Mouse (Mus musculus) forelimb bud, embryonic 11.5 days (tissue): Measurements from ENCODE around the gene Gm10271.

Source experiments
- DNase-seq: peaks from one replicate; pipeline ENCODE4 v3.0.0-alpha.2; 2012; ENCODE audit warnings: low read depth, low spot score

Gene Gm10271

DNA sequence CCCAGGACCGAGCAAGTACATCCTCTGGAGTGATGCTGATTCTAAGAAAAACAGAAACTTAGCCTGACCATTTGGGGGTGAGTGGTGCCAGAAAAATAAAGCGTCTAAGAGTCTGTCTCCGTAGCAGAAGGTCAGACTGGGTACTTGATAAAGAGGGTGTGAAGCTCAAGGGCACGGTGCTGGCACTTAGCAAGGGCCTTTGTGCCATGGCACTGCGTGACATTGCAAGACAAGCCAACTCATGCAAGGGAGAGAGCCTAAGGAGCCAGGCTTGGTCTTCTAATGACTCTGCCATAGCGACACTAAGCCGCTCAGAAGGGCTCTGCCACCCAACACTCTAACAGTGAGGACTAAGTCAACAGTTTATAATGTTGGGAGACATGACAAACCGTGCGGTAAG lies 6.4 kb upstream of the Gm10271 start:
- DNase-seq, result no peak

DNA sequence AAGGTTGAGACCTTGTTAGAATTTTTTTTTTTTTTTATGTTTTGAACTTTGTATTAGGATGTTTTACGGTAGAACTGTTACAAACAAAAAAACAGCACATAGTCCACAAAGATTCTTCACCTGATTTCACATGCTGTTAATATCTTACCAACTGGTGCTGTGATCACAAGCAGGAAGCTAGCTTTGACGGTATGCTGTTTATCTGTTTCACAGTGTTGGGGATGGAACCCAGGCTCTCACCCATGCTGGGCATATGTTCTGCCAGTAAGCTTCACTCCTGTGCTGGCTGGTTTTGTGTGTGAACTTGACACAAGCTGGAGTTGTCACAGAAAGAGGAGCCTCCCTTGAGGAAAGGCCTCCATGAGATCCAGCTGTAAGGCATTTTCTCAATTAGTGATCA lies 5.4 kb upstream of the Gm10271 start:
- no peak for DNase-seq

DNA sequence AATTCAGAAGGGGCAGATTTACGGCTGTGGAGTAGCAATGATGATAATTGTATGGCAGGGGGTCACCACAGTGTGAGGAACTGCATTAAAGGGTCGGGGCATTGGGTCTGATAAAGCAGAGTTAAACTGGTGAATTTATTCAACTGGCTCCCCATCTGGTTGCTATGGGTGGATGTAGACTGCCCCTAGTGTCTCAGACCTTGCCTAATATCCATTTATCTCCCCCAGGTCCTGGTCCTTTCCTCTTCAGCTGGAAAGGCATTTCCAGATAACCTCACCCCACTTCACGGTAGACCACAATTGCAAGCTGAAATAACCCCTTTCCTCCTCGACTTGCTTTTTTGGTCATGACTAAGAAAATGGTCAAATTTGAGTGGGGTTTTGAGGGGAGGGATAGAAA lies 5.0 kb upstream of the Gm10271 start:
- DNase-seq, result no peak

DNA sequence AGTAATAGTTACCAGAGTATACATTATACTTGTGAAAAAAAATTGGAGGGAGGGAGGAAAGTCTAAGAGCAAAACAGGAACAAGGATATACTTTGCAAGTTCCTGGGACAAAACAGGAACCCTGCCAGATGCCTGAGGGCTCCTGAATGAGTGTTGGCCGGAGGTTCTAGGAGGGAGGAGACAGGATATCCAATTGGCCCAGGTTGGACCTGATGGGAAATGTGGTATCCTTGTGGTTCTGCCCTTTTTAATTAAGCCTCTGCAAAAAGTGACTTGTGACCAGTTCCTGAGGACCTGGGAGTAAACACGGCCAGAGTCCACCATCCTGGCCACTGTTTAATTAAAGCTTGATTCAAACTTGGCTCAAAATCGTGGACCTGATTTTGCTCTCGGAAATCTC lies 3.7 kb downstream of the Gm10271 start:
- no peak for DNase-seq

DNA sequence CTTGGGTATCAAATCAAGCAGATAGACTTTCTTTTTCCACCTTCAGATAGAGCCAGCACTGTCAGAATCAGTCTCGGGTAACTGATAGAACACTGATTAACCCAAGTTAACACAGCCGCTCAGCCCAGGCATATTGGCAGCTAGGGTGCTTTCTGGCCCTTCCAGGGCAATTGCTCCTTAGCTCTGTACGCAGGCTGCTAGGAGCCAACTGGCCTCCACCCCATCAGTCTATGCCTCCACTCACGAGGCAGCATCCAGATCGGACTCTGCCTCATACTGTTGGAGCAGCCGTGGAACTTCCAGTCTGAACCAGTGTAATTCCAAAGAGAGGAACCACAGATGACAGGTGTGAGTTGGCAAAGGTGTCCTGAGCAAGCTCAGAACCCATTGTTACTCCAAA lies 6.3 kb downstream of the Gm10271 start:
- DNase-seq, result no peak

DNA sequence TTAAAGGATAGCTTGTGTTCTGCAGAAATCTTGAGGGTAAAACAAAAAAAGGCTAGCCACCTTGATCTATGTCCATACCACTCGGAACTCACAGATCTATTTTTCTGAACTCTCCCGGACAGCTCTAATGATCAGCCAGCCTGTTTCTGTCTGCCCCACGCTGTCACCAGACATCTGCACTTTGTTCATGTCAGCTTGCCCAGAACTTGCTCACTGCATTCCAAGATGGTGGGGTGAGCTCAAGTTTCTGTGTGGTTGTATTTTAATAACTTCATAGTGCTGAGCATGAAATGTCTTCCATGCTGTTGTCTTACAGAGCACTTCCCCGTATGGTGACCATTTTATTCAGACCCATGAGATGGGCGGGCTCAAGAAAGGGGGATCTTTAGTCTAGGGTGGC lies 7.1 kb downstream of the Gm10271 start:
- DNase-seq, result peak; percentile 74

DNA sequence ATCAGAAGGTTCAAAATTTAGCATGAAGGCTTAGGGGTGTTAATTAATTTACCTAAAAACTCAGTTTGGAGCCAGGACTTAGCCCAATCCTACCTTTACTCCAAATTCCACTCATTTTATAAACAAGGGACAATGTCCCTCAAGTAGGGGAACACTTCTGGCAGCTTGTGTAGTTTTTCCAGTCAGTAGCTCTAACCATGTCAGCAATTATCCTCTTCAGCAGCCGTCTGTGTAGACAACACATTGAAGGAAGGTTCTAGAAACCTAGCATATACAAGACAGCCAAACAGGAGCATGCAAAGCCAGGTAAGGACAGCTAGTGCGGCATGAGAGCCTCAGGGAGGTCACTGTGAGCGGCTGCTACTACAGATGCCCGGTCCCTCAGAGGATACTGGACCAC lies 7.8 kb downstream of the Gm10271 start:
- DNase-seq, result no peak

DNA sequence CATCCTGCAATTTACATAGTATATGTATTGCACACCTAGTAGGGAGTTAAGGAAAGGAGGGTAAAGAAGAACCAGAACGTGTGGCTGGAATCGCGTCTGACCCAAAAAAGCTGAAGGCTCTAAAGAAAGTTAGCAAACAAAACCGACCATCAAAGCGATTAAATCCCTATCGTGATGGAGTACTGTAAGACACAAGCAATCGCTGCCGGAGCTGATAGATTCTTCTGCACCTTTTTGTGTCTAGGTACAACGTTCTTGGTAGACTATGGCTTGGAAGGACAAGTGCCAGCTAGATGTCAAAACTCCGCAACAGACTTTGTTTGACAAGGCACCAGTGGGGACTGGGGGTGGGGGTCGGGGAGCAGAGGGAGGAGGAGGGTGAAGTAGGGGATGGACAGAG lies 8.3 kb downstream of the Gm10271 start:
- no peak for DNase-seq

DNA sequence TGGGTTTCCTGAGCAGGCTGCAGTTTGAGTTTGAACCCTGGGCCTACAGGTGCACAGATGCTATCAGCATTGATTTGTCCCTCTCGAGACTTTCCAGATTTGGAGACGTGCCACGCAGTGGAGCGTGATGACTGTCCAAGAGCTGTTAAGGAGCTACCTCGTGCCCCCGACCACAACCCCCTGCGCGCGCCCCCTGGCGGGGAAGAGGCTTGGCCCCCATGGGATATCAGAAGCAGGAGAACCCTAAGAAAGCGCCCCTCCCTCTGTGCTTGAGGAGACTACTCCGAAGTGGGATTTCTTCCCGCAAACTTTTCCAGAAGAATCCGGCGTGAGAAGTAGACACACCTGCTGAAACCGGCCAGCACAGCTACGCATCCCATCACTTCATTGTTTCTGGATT lies 9.6 kb downstream of the Gm10271 start:
- DNase-seq, result no peak

DNA sequence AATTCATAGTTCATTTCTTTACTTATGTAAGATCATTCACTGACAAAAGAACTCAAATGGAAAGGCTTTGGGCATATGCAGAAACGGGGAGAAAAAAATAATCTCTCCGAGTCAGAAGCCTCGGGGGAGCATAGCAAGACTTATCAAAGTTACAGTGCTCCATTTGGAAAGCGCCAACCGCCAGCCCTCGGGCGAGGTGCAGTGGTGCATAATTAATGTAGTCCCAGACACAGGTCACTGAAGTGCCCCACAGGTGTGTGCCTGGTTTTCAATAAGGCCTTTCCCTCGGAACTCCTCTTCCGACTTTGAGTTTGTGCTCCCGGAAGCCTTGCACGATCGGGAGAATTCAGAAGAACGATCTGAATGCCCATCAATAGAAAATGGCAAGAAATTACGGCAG lies 10.3 kb downstream of the Gm10271 start:
- DNase-seq, result no peak

DNA sequence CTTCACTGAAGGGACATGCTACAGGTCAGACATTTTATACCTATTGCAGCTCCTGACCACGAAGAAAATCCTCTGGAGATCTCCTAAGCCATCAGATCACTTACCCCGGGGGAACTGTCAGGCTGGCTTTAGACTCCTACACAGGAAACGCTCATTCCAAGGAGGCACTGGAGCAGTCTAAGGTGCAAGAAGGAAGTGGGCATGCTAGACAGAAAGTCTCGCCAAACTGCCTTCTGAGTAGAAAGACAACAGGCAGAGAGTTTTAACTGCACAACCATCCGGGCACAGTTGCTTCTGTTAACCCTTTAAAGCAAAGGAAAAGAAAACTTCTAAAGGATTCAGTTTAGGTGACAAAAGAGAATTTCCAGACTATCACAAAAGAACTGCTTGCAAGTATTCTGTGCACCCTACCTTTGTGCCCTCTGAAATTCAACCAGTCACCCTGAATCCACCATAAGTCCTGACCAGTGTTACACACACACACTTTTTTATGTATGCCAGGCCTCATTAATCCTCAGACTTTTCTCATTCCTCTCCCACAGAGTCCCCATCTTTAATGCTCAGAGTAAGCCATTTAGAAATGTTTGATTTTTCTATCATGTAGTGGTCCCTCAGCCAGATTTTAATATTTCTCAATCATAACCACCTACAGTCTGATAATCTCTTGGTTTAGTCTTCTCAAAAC lies 14.4 kb downstream of the Gm10271 start:
- DNase-seq, result no peak

DNA sequence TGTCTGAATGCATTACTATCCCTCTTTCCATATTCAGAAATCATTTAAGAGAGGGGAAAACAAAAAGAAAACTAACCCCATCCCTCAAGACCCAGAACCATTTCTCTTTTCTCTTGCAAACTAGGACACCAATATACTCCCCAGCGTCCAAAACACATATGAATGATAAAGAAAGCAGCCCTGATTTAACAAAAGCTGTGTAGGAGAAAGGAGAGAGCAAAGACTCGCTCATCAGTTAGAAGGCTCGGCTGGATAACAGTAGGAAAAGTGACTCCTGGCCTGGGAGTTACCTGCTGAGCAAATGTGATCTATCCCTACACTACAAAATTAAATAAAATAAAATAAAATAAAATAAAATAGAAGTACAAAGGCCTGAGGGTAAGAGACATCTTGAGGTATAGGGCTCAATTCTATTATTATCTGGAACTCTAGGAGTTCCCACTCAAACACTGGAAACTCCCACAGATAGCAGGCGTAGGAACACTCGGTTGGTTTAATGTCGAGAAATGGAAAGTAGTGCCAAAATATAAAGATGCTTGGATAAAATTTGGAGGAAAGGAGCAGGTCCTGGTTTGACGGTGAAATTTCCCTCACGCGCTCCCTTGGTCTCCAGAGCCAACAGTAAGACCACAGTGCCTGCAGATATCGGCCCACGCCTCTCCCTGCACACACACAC lies 15.8 kb downstream of the Gm10271 start:
- DNase-seq, result no peak

DNA sequence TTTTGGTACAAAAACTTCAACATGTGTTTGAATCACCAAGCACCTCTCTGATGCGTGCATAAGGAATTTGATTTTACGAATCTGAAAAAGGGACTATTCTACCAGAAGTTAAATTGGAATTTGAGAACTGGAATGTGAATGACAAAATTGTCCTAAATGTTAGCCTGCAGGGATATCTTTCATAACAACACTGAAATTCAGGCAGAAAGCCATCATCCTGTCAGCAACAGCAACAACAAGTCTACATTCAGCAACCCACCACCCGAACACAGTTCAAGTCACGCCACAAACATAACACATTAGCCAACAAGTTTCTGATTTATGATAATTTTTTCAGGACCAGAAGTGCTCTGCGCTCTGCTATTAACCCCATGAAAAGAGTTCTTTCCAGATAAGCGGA lies 17.2 kb downstream of the Gm10271 start:
- no peak for DNase-seq

DNA sequence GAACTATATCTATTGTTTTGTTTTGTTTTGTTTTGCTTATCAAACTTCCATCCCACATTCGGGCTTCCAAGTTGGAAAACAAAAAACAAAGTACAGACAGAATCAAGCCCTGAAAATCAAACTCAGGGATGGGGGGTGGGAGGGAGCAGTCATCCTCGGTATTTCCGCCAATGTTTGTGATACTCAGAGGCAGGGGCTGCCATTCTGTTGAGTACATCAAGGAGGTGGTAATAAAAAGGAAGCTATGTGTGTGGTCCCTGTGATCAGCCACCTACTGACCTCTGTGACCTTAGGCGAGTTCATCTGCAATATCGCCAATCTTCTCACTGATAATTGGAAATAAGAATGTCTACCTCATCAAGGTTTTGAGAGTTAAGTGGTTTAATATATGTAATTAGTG lies 21.5 kb downstream of the Gm10271 start:
- no peak for DNase-seq

DNA sequence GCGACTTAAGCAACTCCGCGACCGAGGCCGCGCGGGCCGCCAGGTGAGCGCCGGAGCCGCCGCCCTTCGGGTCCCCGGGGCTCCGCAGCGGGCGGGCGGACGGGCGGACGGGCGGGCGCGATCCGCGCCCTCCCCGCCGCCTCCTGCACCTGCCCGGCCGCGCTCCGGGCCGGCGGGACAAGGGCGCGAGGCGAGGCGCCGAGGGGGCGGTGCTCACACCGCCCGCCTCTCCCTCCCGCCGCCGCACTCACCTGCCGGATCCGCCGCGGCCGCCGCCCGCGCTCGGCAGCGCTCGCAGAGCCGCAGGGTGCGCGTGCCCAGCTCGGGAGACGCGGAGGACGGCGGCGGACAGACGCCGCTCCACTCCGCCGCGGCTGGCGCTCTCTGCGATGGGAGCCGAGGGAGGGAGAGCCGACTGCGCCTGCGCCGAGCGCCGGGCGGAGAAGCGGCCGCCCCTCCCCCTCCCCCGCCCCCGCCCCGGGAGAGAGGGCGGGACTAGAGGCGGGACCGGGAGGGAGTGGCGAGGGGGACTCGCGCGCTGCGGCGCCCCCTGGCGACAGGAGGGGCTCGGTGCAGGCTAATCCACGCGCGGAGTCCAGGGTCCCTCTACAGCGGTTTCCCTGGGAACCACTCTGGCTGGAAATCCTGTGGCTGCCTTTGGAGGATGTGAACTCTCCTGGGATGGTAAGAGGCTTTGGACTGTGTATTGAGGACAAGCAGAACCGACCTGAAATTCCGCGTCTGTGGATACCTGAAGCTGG lies 22.2 kb downstream of the Gm10271 start, which contains the start of gene Rab3ip:
Rab3ip (minus strand) TSS at position 761 of the 761 bp plus-strand sequence.
- DNase-seq, result peak; percentile 91

DNA sequence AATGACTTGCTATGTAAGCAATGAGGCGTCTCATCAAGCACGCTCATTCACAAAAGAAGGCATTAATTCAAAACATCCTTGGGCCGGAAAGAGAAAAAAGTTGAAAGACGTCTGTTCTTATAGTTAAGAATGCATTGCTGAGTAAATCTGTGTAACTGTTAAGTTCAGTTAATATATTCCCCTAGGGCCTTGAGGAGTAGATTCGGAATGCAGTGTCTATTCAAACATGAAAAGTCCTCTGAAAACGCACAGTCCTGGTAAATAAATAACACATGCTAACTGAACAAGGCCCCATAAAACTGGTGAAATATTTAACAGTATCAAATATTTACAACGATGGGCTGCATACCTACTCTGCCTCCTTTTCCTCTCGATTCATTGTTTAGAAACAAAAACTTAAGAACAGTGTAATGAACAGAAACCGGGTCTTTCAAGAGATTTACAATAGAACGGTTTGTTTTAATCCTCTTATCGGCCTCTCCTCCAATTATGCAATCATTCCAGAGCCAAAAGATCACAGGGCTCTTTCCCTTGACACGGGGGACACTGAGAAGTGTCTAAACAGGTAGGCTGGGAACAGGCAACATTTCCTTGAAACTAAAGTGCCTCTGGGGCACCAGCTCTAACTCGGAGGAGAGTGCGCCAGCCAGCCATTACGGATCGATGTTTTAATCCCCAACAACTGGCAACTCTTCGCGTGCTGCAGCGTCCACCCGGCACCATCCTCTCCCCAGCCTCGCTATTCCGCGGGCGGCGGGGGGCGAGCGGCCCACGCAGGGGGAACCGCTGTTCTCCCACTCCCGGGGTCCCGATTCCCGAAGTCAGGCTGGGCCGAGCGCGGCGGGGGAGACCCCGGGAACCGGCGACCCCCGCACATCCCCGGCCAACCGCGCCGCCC lies 23.0 kb downstream of the Gm10271 start:
- no peak for DNase-seq

DNA sequence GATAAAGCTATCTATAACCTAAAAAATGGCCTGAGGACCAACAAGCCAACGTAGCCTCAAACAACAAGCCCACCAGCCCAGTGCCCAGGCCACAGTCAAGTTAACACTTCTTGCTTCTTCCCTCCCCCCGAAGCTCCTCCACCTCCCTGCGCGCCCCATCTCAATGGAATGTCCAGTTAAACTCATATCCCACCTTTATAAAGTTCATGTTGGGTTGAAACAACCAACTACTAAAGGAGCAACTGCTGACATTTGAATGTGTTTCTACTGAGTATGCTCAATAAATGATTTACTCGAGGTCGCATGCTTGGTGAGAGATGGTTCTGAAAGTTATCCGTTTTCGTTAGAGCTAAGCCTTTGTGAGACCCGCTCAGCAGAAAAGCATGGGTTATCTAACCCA lies 24.0 kb downstream of the Gm10271 start:
- no peak for DNase-seq

DNA sequence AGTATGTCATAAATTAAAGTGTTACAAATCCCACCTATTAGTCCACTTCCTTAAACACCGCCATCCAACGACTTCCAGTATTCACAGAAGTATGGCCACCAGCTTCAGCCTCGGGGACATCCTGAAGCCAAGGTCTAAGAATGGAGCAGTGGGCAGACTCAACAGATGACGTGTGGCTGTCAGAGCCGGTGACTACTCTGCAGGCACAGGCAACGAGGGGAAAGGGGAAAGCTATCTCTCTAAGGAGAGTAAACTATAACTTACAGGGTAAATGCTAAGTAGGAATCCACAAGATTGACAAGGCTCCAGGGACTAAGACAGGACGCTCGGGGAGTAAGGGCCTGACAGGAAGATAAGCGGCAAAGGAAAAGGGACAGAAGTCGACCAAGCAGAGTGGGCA lies 27.5 kb downstream of the Gm10271 start:
- no peak for DNase-seq

DNA sequence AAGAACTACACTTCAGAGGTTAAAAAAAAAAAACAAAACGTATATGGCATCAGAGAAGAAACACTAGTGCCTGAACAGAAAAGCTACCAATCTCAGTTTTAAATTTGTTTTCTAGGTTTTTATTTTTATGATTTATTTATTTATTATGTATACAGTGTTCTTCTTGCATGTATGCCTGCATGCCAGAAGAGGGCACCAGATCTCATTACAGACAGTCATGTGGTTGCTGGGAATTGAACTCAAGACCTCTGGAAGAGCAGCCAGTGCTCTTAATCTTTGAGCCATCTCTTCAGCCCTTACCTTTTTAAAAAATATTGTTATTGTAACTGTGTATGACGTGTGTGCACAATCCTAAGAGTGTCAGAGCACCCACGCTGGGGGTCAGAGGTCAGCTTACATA lies 28.3 kb downstream of the Gm10271 start:
- no peak for DNase-seq

DNA sequence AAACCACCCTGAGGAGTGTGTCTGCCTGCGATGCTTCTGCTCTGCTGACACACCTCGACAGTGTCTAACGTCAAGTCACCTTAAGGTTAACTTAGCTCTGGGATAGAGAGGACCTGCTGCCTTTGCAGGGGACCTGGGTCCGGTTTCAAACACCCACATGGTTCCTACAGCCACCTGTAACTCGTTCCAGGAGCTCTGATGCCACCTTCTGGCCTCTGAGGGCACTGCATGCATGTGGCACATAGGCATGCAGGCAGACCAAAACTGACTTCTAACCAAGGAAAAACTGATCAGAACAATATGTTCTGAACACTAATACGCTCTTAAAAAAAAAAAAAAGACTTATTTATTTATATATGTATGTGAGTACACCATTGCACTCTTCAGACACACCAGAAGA lies 29.4 kb downstream of the Gm10271 start:
- DNase-seq, result no peak

DNA sequence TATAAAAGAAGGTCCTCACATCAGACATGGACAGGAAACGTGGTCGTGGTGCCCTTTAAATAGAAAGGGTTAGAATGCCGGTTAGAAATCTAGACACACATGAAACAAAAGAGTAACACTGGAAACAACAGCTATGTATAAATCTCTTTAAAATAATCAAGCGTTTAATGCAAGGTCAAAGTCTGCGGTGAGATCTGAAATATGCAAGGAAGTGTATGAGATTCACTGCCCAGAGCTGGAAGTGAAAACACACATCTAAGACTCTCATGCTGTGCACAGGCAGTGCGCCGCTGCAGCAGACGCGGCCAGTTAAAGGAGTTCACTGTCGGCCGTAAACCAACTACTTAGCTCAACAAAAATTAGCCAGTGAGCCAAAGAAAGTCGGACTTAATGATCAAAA lies 37.4 kb downstream of the Gm10271 start:
- DNase-seq, result no peak

DNA sequence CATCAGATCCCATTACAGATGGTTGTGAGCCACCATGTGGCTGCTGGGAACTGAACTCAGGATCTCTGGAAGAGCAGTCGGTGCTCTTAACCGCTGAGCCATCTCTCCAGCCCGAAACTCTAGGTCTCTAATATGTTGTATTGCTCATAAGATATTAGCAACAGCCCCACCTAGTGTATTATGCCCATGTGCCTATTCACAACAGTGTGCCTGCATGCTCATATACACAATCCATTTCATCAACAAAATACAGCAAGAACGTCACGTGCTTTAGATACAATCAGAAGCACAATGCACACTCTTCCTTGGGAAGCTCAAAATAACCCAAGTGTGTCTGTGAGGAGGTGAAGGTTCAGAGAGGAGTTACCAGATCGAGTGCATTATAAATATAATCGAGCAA lies 38.6 kb downstream of the Gm10271 start:
- DNase-seq, result no peak
